Mouse (Mus musculus): ENCODE results near the gene Vstm2l. TPM values are rescaled to one million over a fixed set of nuclear protein-coding genes. Genes with fewer than 3 reads are reported as not detected.

The Vstm2l gene
- polyA plus RNA-seq, 1 experiment from 2014 or later = not detected

GRCm38 (mm10) chr2:157975595-157975994 lies 61.1 kb downstream of the Vstm2l start:
- H3K27ac ChIP-seq (ENCODE audit: low read length) = no peak overlapping the region
- H3K9ac ChIP-seq (ENCODE audit: low read length) = no peak overlapping the region
- H3K4me1 ChIP-seq (ENCODE audit: control insufficient read depth, insufficient read depth, low read length) = no peaks in the 10 kb centered on the region
- ATAC-seq (replicated peaks; ENCODE audit: extremely low read depth, insufficient read depth, low FRiP score) = no peak
- H3K36me3 ChIP-seq (ENCODE audit: control insufficient read depth, insufficient read depth) = no peaks in the 10 kb centered on the region
- WGBS = 5% methylated on average over 7 of the region's 7 CpGs
- no peak overlapping the region for H3K4me3 ChIP-seq (ENCODE audit: low read length)
- no peaks in the 10 kb centered on the region for H3K9me3 ChIP-seq (replicated peaks; ENCODE audit: control insufficient read depth, low read length)
- H3K27me3 ChIP-seq (ENCODE audit: control insufficient read depth, insufficient read depth, low read length) = peaks cover 12% of the 10 kb centered on the region
- H3K4me2 ChIP-seq (ENCODE audit: low read depth, low read length) = no peak overlapping the region

DNA sequence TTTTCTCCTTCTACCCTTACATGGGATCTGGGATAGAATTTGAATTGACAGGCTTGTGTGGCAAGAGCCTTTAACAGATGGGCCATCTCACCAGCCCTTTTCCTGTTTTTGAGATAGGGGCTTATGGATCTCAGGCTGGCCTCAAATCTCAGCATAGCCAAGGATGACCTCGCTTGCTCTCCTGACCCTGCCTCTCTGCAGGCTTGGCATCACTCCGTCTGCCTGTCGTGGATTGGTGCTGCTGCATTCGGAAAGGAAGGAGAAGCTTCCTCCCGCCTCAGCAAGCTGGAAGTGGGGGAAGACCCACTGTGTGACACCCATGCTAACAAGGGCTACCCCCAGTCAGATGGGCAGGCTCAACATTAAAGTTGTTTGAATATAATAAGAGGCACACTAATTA lies 64.8 kb downstream of the Vstm2l start:
- peaks cover 12% of the 10 kb centered on the region for H3K27me3 ChIP-seq (ENCODE audit: control insufficient read depth, insufficient read depth, low read length)
- H3K9me3 ChIP-seq (replicated peaks; ENCODE audit: control insufficient read depth, low read length) = no peaks in the 10 kb centered on the region
- H3K27ac ChIP-seq (ENCODE audit: low read length) = no peak overlapping the region
- ATAC-seq (replicated peaks; ENCODE audit: extremely low read depth, insufficient read depth, low FRiP score) = no peak
- no peak overlapping the region for H3K9ac ChIP-seq (ENCODE audit: low read length)
- peaks cover 5% of the 10 kb centered on the region; the same call in 1 of the 2 replicates for H3K36me3 ChIP-seq (ENCODE audit: control insufficient read depth, insufficient read depth)
- no peaks in the 10 kb centered on the region for H3K4me1 ChIP-seq (ENCODE audit: control insufficient read depth, insufficient read depth, low read length)
- H3K4me3 ChIP-seq (ENCODE audit: low read length) = no peak overlapping the region
- WGBS = 60% methylated on average over 5 of the region's 5 CpGs
- H3K4me2 ChIP-seq (ENCODE audit: low read depth, low read length) = no peak overlapping the region

GRCm38 (mm10) chr2:157982727-157983126 lies 68.3 kb downstream of the Vstm2l start:
- Histone ChIP-seq H3K4me2 (ENCODE audit: low read depth, low read length) (no peak overlapping the region), H3K36me3 (ENCODE audit: control insufficient read depth, insufficient read depth) (peaks cover 5% of the 10 kb centered on the region; the same call in 1 of the 2 replicates), H3K9ac (ENCODE audit: low read length) (no peak overlapping the region), H3K4me3 (ENCODE audit: low read length) (no peak overlapping the region), H3K27me3 (ENCODE audit: control insufficient read depth, insufficient read depth, low read length) (no peaks in the 10 kb centered on the region), H3K4me1 (ENCODE audit: control insufficient read depth, insufficient read depth, low read length) (peaks cover 10% of the 10 kb centered on the region), H3K9me3 (replicated peaks; ENCODE audit: control insufficient read depth, low read length) (no peaks in the 10 kb centered on the region), H3K27ac (ENCODE audit: low read length) (no peak overlapping the region)
- no peak for ATAC-seq (replicated peaks; ENCODE audit: extremely low read depth, insufficient read depth, low FRiP score)
- 88% methylated on average over 3 of the region's 3 CpGs for WGBS

- Histone ChIP-seq H3K4me1 (ENCODE audit: control insufficient read depth, insufficient read depth, low read length) (peaks cover 10% of the 10 kb centered on the region), H3K9me3 (replicated peaks; ENCODE audit: control insufficient read depth, low read length) (no peaks in the 10 kb centered on the region), H3K36me3 (ENCODE audit: control insufficient read depth, insufficient read depth) (peaks cover 5% of the 10 kb centered on the region; the same call in 1 of the 2 replicates), H3K27ac (ENCODE audit: low read length) (no peak overlapping the region), H3K4me3 (ENCODE audit: low read length) (no peak overlapping the region), H3K4me2 (ENCODE audit: low read depth, low read length) (no peak overlapping the region), H3K9ac (ENCODE audit: low read length) (no peak overlapping the region), H3K27me3 (ENCODE audit: control insufficient read depth, insufficient read depth, low read length) (no peaks in the 10 kb centered on the region)
- ATAC-seq (replicated peaks; ENCODE audit: extremely low read depth, insufficient read depth, low FRiP score) = no peak
- 87% methylated on average over 4 of the region's 4 CpGs for WGBS
Measured at GRCm38 (mm10) chr2:157983276-157983675, 68.8 kb downstream of the Vstm2l start.

- 47% methylated on average over 4 of the region's 4 CpGs for WGBS
- ATAC-seq (replicated peaks; ENCODE audit: extremely low read depth, insufficient read depth, low FRiP score) = no peak; the same call in 1 of the 2 replicates
- H3K4me2 ChIP-seq (ENCODE audit: low read depth, low read length) = no peak overlapping the region
- no peak overlapping the region for H3K4me3 ChIP-seq (ENCODE audit: low read length)
- H3K27me3 ChIP-seq (ENCODE audit: control insufficient read depth, insufficient read depth, low read length) = no peaks in the 10 kb centered on the region
- H3K9me3 ChIP-seq (replicated peaks; ENCODE audit: control insufficient read depth, low read length) = no peaks in the 10 kb centered on the region
- H3K9ac ChIP-seq (ENCODE audit: low read length) = no peak overlapping the region
- H3K4me1 ChIP-seq (ENCODE audit: control insufficient read depth, insufficient read depth, low read length) = peaks cover 17% of the 10 kb centered on the region
- peaks cover 7% of the 10 kb centered on the region; the same call in 1 of the 2 replicates for H3K36me3 ChIP-seq (ENCODE audit: control insufficient read depth, insufficient read depth)
- no peak overlapping the region for H3K27ac ChIP-seq (ENCODE audit: low read length)
Measured at GRCm38 (mm10) chr2:157985611-157986010, 71.2 kb downstream of the Vstm2l start.

- no peaks in the 10 kb centered on the region for H3K9me3 ChIP-seq (replicated peaks; ENCODE audit: control insufficient read depth, low read length)
- H3K9ac ChIP-seq (ENCODE audit: low read length) = no peak overlapping the region
- H3K27ac ChIP-seq (ENCODE audit: low read length) = no peak overlapping the region
- 77% methylated on average over 6 of the region's 6 CpGs for WGBS
- no peaks in the 10 kb centered on the region for H3K27me3 ChIP-seq (ENCODE audit: control insufficient read depth, insufficient read depth, low read length)
- no peak overlapping the region for H3K4me3 ChIP-seq (ENCODE audit: low read length)
- H3K36me3 ChIP-seq (ENCODE audit: control insufficient read depth, insufficient read depth) = peaks cover 7% of the 10 kb centered on the region; the same call in 1 of the 2 replicates
- H3K4me1 ChIP-seq (ENCODE audit: control insufficient read depth, insufficient read depth, low read length) = peaks cover 17% of the 10 kb centered on the region
- H3K4me2 ChIP-seq (ENCODE audit: low read depth, low read length) = no peak overlapping the region
- ATAC-seq (replicated peaks; ENCODE audit: extremely low read depth, insufficient read depth, low FRiP score) = no peak
Measured at GRCm38 (mm10) chr2:157986235-157986634, 71.8 kb downstream of the Vstm2l start.

DNA sequence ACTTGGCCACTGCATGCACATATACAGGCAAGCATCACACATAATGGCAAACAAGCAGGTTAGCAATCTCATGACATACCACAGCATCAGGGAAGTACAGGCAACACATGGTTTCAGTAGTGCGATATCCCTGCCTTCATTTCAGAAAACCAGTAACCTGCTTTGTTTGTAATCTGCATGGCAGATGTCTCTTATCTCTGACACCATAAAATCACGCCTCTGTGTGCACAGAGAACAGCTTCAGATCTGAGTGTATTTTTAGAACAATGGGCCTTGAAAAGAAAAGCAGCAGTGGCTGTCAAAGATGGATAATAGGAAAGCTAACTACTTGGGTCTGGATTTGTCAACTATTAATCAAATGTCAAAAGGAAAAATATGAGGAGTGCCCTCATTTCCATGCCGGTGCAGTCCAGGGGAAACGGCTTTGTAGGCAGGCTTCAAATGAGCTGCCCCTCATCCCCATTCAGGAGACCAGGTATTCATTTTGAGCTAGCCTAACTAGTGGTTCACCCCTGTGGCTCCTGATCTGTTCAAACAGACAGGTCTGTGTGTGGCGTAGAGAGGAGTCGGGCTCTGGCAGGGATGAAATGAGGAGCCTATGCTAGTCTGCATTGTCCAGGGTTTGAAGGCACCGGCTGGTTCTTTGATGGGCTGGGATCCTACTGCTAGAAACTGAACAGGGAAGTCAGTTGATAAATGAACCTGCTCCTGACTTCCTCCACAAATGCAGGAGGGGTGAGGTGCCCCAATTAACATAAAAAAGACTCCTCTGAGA lies 74.2 kb downstream of the Vstm2l start:
- 54% methylated on average over 7 of the region's 7 CpGs for WGBS
- Histone ChIP-seq H3K9ac (ENCODE audit: low read length) (no peak overlapping the region), H3K27me3 (ENCODE audit: control insufficient read depth, insufficient read depth, low read length) (no peaks in the 10 kb centered on the region), H3K4me1 (ENCODE audit: control insufficient read depth, insufficient read depth, low read length) (peaks cover 17% of the 10 kb centered on the region), H3K27ac (ENCODE audit: low read length) (no peak overlapping the region), H3K4me2 (ENCODE audit: low read depth, low read length) (no peak overlapping the region), H3K36me3 (ENCODE audit: control insufficient read depth, insufficient read depth) (peaks cover 18% of the 10 kb centered on the region), H3K9me3 (replicated peaks; ENCODE audit: control insufficient read depth, low read length) (no peaks in the 10 kb centered on the region), H3K4me3 (ENCODE audit: low read length) (no peak overlapping the region)
- no peak for ATAC-seq (replicated peaks; ENCODE audit: extremely low read depth, insufficient read depth, low FRiP score)

GRCm38 (mm10) chr2:157989946-157990345 lies 75.5 kb downstream of the Vstm2l start:
- no peaks in the 10 kb centered on the region for H3K9me3 ChIP-seq (replicated peaks; ENCODE audit: control insufficient read depth, low read length)
- H3K4me2 ChIP-seq (ENCODE audit: low read depth, low read length) = no peak overlapping the region
- no peaks in the 10 kb centered on the region for H3K27me3 ChIP-seq (ENCODE audit: control insufficient read depth, insufficient read depth, low read length)
- H3K4me1 ChIP-seq (ENCODE audit: control insufficient read depth, insufficient read depth, low read length) = peaks cover 16% of the 10 kb centered on the region
- no peak overlapping the region for H3K9ac ChIP-seq (ENCODE audit: low read length)
- no peak overlapping the region for H3K4me3 ChIP-seq (ENCODE audit: low read length)
- WGBS = 90% methylated on average over 2 of the region's 2 CpGs
- ATAC-seq (replicated peaks; ENCODE audit: extremely low read depth, insufficient read depth, low FRiP score) = no peak
- no peak overlapping the region for H3K27ac ChIP-seq (ENCODE audit: low read length)
- peaks cover 20% of the 10 kb centered on the region for H3K36me3 ChIP-seq (ENCODE audit: control insufficient read depth, insufficient read depth)

GRCm38 (mm10) chr2:157991026-157991425 lies 76.6 kb downstream of the Vstm2l start:
- Histone ChIP-seq H3K9ac (ENCODE audit: low read length) (no peak overlapping the region), H3K4me2 (ENCODE audit: low read depth, low read length) (no peak overlapping the region), H3K36me3 (ENCODE audit: control insufficient read depth, insufficient read depth) (peaks cover 25% of the 10 kb centered on the region), H3K27me3 (ENCODE audit: control insufficient read depth, insufficient read depth, low read length) (no peaks in the 10 kb centered on the region), H3K9me3 (replicated peaks; ENCODE audit: control insufficient read depth, low read length) (no peaks in the 10 kb centered on the region), H3K27ac (ENCODE audit: low read length) (no peak overlapping the region), H3K4me3 (ENCODE audit: low read length) (no peak overlapping the region), H3K4me1 (ENCODE audit: control insufficient read depth, insufficient read depth, low read length) (peaks cover 6% of the 10 kb centered on the region; the same call in 1 of the 2 replicates)
- 66% methylated on average over 6 of the region's 6 CpGs for WGBS
- no peak for ATAC-seq (replicated peaks; ENCODE audit: extremely low read depth, insufficient read depth, low FRiP score)
